Mouse (Mus musculus): ENCODE measurements around the gene Pum1.

Pum1 gene

GRCm38 (mm10) chr4:130828851-130829673 is 165.9 kb downstream of the Pum1 start:
- peak in 1 of 2 experiments; percentile 41 for DNase-seq

All from cerebellum, postnatal 25 days (tissue).